Mouse (Mus musculus) cortical plate, adult 2 months (tissue): ENCODE measurements around the gene Sestd1. TPM values are rescaled to one million over a fixed set of nuclear protein-coding genes. Genes with fewer than 3 reads are reported as not detected.

Experiments used
- H3K27ac ChIP-seq: fragments of 200-500 bp; 2 replicates; pipeline ENCODE4 v1.5.1; 2012; ENCODE audit warnings: low read length, control low read depth, inconsistent platforms; ENCODE audit not compliant: insufficient read depth
- H3K4me1 ChIP-seq: fragments of 200-500 bp; 2 replicates; pipeline ENCODE4 v1.6.1; 2011; ENCODE audit warnings: low read length; ENCODE audit not compliant: control insufficient read depth, insufficient read depth
- H3K4me3 ChIP-seq: fragments of 200-500 bp; 2 replicates; pipeline ENCODE4 v1.5.1; 2011; ENCODE audit warnings: mild to moderate bottlenecking, low read length, control low read depth; ENCODE audit not compliant: insufficient read depth
- CTCF ChIP-seq: fragments of 200-500 bp; IDR thresholded peaks from 2 replicates; pipeline ENCODE4 v1.5.1; 2011; ENCODE audit warnings: mild to moderate bottlenecking, control low read depth, low read length; ENCODE audit not compliant: insufficient read depth; ENCODE audit errors: extremely low read depth
- POLR2A ChIP-seq: fragments of 200-500 bp; IDR thresholded peaks from 2 replicates; pipeline ENCODE4 v1.6.1; 2011; ENCODE audit warnings: mild to moderate bottlenecking, low read length, control low read depth; ENCODE audit not compliant: insufficient read depth; ENCODE audit errors: extremely low read depth
- polyA plus RNA-seq: library from polyadenylated mRNA; depleted of rRNA; stranded (reverse); fragments of >200 nt; gene quantifications from 2 replicates; pipeline ENCODE4 v1.2.3, GENCODE M21; 2012

Sestd1 gene
- polyA plus RNA-seq, 1 experiment: 29.2 TPM

- H3K4me1 ChIP-seq: peaks cover 9% of the 10 kb centered on the region
- no peak for TF ChIP-seq POLR2A
- H3K27ac ChIP-seq: no peak overlapping the region
- H3K4me3 ChIP-seq: no peak overlapping the region
Observed at GRCm38 (mm10) chr2:77182271-77182995, 98.0 kb downstream of the Sestd1 start.

GRCm38 (mm10) chr2:77177472-77177871 lies 102.9 kb downstream of the Sestd1 start:
- Histone ChIP-seq H3K4me3 (no peak overlapping the region), H3K27ac (no peak overlapping the region), H3K4me1 (no peaks in the 10 kb centered on the region; the same call in 1 of the 2 replicates)
- TF ChIP-seq POLR2A: no peak
- no peak for TF ChIP-seq CTCF

- Histone ChIP-seq H3K4me3 (no peak overlapping the region), H3K4me1 (no peaks in the 10 kb centered on the region; the same call in 1 of the 2 replicates), H3K27ac (no peak overlapping the region)
- TF ChIP-seq POLR2A (no peak), CTCF (no peak)
Observed at GRCm38 (mm10) chr2:77176413-77176812, 104.0 kb downstream of the Sestd1 start.

- Histone ChIP-seq H3K4me3 (no peak overlapping the region), H3K4me1 (no peaks in the 10 kb centered on the region; the same call in 1 of the 2 replicates), H3K27ac (peak overlapping the region; percentile 58; the same call in 1 of the 2 replicates)
- TF ChIP-seq POLR2A (no peak), CTCF (no peak)
Observed at GRCm38 (mm10) chr2:77175411-77175810, 105.0 kb downstream of the Sestd1 start.

GRCm38 (mm10) chr2:77174313-77174712 lies 106.1 kb downstream of the Sestd1 start:
- H3K27ac ChIP-seq: no peak overlapping the region
- no peaks in the 10 kb centered on the region; the same call in 1 of the 2 replicates for H3K4me1 ChIP-seq
- no peak overlapping the region for H3K4me3 ChIP-seq
- TF ChIP-seq POLR2A (no peak), CTCF (no peak)

- no peaks in the 10 kb centered on the region; the same call in 1 of the 2 replicates for H3K4me1 ChIP-seq
- H3K27ac ChIP-seq: no peak overlapping the region
- TF ChIP-seq POLR2A (no peak), CTCF (no peak)
- H3K4me3 ChIP-seq: no peak overlapping the region
Observed at GRCm38 (mm10) chr2:77173821-77174220, 106.6 kb downstream of the Sestd1 start.

- Histone ChIP-seq H3K4me3 (no peak overlapping the region), H3K4me1 (no peaks in the 10 kb centered on the region; the same call in 1 of the 2 replicates), H3K27ac (0 out of 2 replicates have a peak overlapping the region, but pooled peaks have one; percentile 15)
- TF ChIP-seq POLR2A: no peak
- TF ChIP-seq CTCF: no peak
Observed at GRCm38 (mm10) chr2:77173366-77173765, 107.0 kb downstream of the Sestd1 start.

GRCm38 (mm10) chr2:77172241-77172671 lies 108.1 kb downstream of the Sestd1 start:
- H3K4me3 ChIP-seq: no peak overlapping the region; the same call in 1 of the 2 replicates
- no peaks in the 10 kb centered on the region; the same call in 1 of the 2 replicates for H3K4me1 ChIP-seq
- TF ChIP-seq POLR2A (no peak), CTCF (no peak)
- peak overlapping the region; percentile 84; the same call in 1 of the 2 replicates for H3K27ac ChIP-seq

GRCm38 (mm10) chr2:77171444-77172240 lies 108.8 kb downstream of the Sestd1 start:
- TF ChIP-seq CTCF (no peak), POLR2A (peak; percentile 24; the same call in 1 of the 2 replicates)
- peak overlapping the region; percentile 30 for H3K4me3 ChIP-seq
- H3K4me1 ChIP-seq: no peaks in the 10 kb centered on the region; the same call in 1 of the 2 replicates
- H3K27ac ChIP-seq: peak overlapping the region; percentile 84

GRCm38 (mm10) chr2:77170633-77171105 lies 109.7 kb downstream of the Sestd1 start, which contains the start of gene Ccdc141:
Ccdc141 (minus strand) TSS chr2:77170636.
- Histone ChIP-seq H3K4me3 (peak within 1 kb of the TSS; percentile 38), H3K27ac (peak within 1 kb of the TSS; percentile 84), H3K4me1 (no peaks in the 10 kb centered on the region; the same call in 1 of the 2 replicates)
- TF ChIP-seq POLR2A (no peak), CTCF (no peak)
